Mouse (Mus musculus): ENCODE results near the gene Sik1.
A peak's percentile ranks its signal among the peaks of the same experiment; 100 is the strongest.

Sik1 gene

DNA sequence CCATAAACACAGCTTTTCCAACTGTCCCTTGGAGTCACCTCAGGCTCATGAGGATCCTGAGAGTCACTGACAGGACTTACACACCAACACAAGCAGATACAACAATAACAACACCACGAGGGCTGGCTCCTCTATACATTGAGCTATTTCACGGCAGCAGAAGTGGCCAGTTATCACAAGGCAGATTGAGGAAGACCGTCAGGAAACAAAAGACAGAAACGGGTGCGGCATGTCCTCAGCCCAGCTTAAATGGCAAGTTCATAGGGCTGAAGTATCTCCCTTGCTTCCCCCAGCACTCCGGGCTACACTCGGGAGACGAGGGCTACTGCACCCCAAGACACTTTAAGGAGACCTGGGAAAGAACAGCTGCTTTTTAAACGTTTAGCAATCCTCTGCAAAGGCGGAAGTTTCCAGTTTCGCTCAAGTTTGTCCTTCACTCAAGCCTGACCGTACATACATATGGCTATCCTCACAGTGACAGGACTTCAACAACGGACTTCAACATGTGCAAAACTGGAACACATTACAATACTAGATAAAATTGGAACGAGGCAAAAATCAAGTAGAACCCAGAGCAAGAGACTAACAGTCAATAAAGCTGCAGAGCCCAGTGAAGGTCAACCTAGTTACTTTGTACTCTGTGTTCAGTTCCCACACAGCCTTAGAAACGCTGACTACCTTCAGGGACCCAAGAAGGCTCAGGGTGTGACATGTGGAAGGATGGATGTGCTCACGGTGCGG is 2.0 kb downstream of the Sik1 start:
- DNase-seq, result no peak

GRCm38 (mm10) chr17:31852782-31853447 is 2.7 kb downstream of the Sik1 start:
- no peak for DNase-seq

DNA sequence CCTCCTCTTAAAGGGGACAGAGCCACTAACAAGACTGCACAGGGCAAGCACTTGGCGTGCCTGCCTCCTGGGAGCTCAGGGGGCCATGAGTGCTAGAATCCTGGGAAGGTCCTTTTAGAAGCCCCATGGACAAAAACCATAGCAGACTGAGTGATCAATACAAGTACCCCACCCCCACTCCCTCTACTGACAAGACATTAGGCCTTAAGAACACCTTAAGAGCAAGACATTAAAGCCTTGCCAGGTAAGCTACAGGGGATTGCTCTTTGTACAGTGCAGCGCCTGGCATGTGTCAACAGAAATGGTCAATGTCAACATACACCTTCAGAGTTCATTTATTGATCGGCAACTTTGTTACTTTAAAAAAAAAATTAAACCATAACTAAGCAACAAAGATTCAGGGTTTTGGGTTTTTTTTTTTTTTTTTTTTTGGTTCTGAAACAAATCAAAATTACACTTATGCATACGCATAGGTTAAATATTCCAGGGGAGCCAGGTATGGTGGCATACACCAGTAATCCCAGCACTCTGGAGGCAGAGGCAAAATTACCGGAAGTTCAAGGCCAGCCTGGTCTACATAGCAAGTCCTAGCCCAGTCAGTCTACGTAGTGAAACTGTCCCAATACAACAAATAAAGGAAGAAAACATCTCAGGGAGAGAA is 3.7 kb downstream of the Sik1 start:
- DNase-seq, result no peak

GRCm38 (mm10) chr17:31850457-31850980 is 5.1 kb downstream of the Sik1 start:
- DNase-seq, result no peak

GRCm38 (mm10) chr17:31846970-31847369 is 8.6 kb downstream of the Sik1 start:
- DNase-seq, result no peak

- no peak for DNase-seq
Observed at GRCm38 (mm10) chr17:31846352-31846751, 9.3 kb downstream of the Sik1 start.

GRCm38 (mm10) chr17:31843891-31844290 is 11.7 kb downstream of the Sik1 start:
- DNase-seq, result no peak

- DNase-seq, result no peak
Observed at GRCm38 (mm10) chr17:31842930-31843822, 12.4 kb downstream of the Sik1 start.

- DNase-seq, result no peak
Observed at GRCm38 (mm10) chr17:31841842-31842611, 13.6 kb downstream of the Sik1 start.

GRCm38 (mm10) chr17:31841453-31841841 is 14.2 kb downstream of the Sik1 start:
- DNase-seq, result no peak

GRCm38 (mm10) chr17:31840423-31841003 is 15.1 kb downstream of the Sik1 start:
- DNase-seq, result no peak

GRCm38 (mm10) chr17:31836772-31837171 is 18.8 kb downstream of the Sik1 start:
- DNase-seq, result peak; percentile 40

DNA sequence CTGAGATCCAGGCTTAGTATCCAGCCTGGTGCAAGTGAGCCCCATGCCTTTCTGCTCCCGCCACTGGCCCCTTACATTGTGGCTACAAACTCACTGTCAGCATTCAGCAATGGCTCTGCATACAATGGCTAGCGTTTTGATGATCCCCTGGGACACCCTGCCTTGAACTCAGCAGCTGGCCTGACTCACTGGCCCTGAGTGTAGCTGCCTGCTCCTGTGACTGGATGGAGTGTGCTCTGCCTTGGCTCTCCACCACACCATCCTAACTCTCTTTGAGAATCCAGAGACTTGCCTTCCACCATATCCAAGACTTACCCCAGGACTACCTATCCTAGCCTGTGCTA is 19.4 kb downstream of the Sik1 start:
- DNase-seq, result no peak

DNA sequence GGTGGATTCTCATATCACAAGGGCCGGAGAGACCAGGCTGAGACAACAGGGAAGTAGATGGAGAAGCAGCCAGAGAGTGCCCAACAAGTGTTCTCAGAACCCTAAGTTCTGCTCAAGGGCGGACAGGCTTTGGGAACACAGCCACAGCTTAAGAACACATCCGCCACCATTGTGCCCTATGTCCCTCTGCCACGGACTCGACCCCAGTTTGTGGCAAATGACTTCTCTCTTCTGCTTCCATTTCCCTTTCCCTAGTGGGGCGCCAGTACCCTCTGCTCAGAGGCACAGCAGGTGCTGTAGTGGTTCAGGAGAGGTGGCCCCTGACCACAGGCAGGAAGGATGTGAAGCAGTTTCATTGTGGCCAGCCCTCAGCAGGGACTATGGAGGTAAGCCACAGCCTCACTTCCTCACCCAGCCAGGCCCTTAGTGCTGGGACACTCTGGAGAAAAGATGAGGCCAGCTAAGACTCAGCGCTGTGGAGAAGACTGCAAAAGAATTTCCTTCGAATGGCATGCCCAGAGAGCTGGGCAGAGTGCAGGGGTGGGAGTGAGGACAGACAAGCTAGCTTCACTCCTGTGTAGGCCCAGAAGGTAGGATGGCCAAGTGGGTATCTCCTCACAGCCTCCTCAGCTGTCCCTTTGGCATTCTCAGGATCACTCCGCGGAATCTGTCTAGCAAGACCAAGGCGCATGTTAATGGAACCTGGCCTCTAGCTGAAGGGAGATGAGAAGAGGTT is 19.9 kb downstream of the Sik1 start:
- DNase-seq, result no peak

- DNase-seq, result no peak
Observed at GRCm38 (mm10) chr17:31834320-31835065, 21.1 kb downstream of the Sik1 start.

- DNase-seq, result no peak
Observed at GRCm38 (mm10) chr17:31833752-31834151, 21.9 kb downstream of the Sik1 start.

DNA sequence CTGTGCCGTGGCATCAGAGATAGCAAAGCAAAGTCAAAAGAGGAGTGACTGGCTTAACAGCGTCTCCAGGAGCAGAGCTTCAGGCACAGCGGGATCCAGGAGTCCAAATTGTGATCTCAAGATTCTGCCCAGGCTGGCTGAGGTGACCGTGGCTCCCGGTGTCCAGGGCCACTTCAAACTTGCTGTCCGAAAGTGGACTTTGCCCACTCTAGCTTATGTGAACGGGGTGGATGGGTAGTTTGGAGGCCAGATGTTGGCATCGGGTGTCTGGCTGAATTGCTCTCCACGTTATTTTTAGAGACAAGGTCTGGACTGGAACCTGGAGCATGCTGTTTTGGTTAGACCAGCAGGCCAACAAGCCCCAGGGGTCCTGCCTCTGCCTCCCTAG is 23.0 kb downstream of the Sik1 start:
- no peak for DNase-seq

DNA sequence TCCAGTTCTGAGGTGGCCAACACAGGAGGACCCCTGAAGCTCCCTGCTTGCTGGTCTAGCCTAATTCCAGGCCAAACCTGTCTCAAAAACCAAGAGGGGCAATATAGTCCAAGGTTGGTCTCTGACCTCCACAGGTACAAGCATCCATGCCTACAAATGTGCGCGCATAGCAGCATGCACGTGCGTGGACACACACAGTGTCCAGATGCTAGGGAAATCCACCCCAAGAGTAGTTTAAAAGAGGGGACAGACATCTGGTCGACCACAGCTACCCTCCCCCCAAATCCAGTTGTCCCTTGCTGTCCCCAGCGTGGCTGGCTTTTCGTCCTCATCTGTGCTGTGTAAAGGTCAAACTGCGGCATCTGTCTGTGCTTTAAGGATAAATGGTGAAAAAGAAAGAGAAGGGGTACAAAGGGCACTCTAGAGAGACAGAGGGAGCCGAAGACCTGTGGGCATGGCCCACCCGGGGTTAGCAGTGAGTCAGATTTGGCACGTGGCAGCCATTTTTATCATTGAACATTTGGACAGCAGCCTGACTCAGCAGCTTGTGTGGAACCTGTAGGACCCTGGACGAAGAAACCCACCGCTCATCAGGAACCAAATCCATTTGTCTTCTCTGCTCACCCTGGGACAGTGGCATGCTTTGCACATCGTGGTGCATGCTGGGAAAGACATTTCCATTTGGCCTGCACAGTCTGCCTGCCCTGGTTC is 23.6 kb downstream of the Sik1 start:
- DNase-seq, result no peak

- DNase-seq, result no peak
Observed at GRCm38 (mm10) chr17:31831097-31831865, 24.3 kb downstream of the Sik1 start.

Data from right cerebral cortex, postnatal 14 days (tissue).